Mouse (Mus musculus): Measurements from ENCODE around the gene Hivep1. TPM values are rescaled to one million over a fixed set of nuclear protein-coding genes. Genes with fewer than 3 reads are reported as not detected.

Gene Hivep1
- polyA plus RNA-seq (2015; fragmentation: Nextera tagmentation; extraction: Ambion mirVana) = 4.0 and 4.1 TPM in 2 replicates

GRCm38 (mm10) chr13:42051961-42052695, at the start of gene Hivep1:
TSS of gene Hivep1 (plus strand) at chr13:42052021.
- WGBS = under 1% methylated on average over 63 of the region's 100 CpGs

GRCm38 (mm10) chr13:42015484-42016045, 36.3 kb upstream of the Hivep1 start:
- Histone ChIP-seq H3K9ac (ENCODE audit: low read length) (no peak overlapping the region), H3K27me3 (ENCODE audit: control insufficient read depth, insufficient read depth, low read length) (no peaks in the 10 kb centered on the region), H3K36me3 (ENCODE audit: control insufficient read depth, insufficient read depth) (no peaks in the 10 kb centered on the region), H3K9me3 (replicated peaks; ENCODE audit: control insufficient read depth, low read length) (no peaks in the 10 kb centered on the region), H3K4me3 (ENCODE audit: low read length) (no peak overlapping the region), H3K4me1 (ENCODE audit: control insufficient read depth, insufficient read depth, low read length) (no peaks in the 10 kb centered on the region), H3K27ac (ENCODE audit: low read length) (no peak overlapping the region), H3K4me2 (ENCODE audit: low read depth, low read length) (no peak overlapping the region)
- ATAC-seq (replicated peaks; ENCODE audit: extremely low read depth, insufficient read depth, low FRiP score) = no peak
- 69% methylated on average over 10 of the region's 10 CpGs for WGBS

More at GRCm38 (mm10) chr13:42051961-42052695, at the start of gene Hivep1:
- Histone ChIP-seq H3K9me3 (replicated peaks; ENCODE audit: control insufficient read depth, low read length) (no peaks in the 10 kb centered on the region), H3K4me1 (ENCODE audit: control insufficient read depth, insufficient read depth, low read length) (peaks cover 10% of the 10 kb centered on the region), H3K27me3 (ENCODE audit: control insufficient read depth, insufficient read depth, low read length) (no peaks in the 10 kb centered on the region), H3K36me3 (ENCODE audit: control insufficient read depth, insufficient read depth) (peaks cover 10% of the 10 kb centered on the region), H3K9ac (ENCODE audit: low read length) (peak within 1 kb of the TSS; percentile 84), H3K4me3 (ENCODE audit: low read length) (peak within 1 kb of the TSS; percentile 75), H3K4me2 (ENCODE audit: low read depth, low read length) (peak within 1 kb of the TSS; percentile 80), H3K27ac (ENCODE audit: low read length) (peak within 1 kb of the TSS; percentile 95)
- ATAC-seq (replicated peaks; ENCODE audit: extremely low read depth, insufficient read depth, low FRiP score) = peak; percentile 17

GRCm38 (mm10) chr13:42016218-42016617, 35.6 kb upstream of the Hivep1 start:
- no peaks in the 10 kb centered on the region for H3K36me3 ChIP-seq (ENCODE audit: control insufficient read depth, insufficient read depth)
- no peak overlapping the region for H3K9ac ChIP-seq (ENCODE audit: low read length)
- H3K27me3 ChIP-seq (ENCODE audit: control insufficient read depth, insufficient read depth, low read length) = no peaks in the 10 kb centered on the region
- no peaks in the 10 kb centered on the region for H3K9me3 ChIP-seq (replicated peaks; ENCODE audit: control insufficient read depth, low read length)
- 82% methylated on average over 5 of the region's 5 CpGs for WGBS
- H3K4me3 ChIP-seq (ENCODE audit: low read length) = no peak overlapping the region
- no peak for ATAC-seq (replicated peaks; ENCODE audit: extremely low read depth, insufficient read depth, low FRiP score)
- no peaks in the 10 kb centered on the region for H3K4me1 ChIP-seq (ENCODE audit: control insufficient read depth, insufficient read depth, low read length)
- no peak overlapping the region for H3K4me2 ChIP-seq (ENCODE audit: low read depth, low read length)
- H3K27ac ChIP-seq (ENCODE audit: low read length) = no peak overlapping the region

- ATAC-seq (replicated peaks; ENCODE audit: extremely low read depth, insufficient read depth, low FRiP score) = no peak
- no peaks in the 10 kb centered on the region for H3K4me1 ChIP-seq (ENCODE audit: control insufficient read depth, insufficient read depth, low read length)
- 65% methylated on average over 2 of the region's 2 CpGs for WGBS
Observed at GRCm38 (mm10) chr13:42018356-42018755, 33.5 kb upstream of the Hivep1 start.

GRCm38 (mm10) chr13:42041203-42041602, 10.6 kb upstream of the Hivep1 start:
- no peaks in the 10 kb centered on the region for H3K36me3 ChIP-seq (ENCODE audit: control insufficient read depth, insufficient read depth)
- H3K27ac ChIP-seq (ENCODE audit: low read length) = no peak overlapping the region
- H3K4me3 ChIP-seq (ENCODE audit: low read length) = no peak overlapping the region
- ATAC-seq (replicated peaks; ENCODE audit: extremely low read depth, insufficient read depth, low FRiP score) = no peak
- no peaks in the 10 kb centered on the region for H3K9me3 ChIP-seq (replicated peaks; ENCODE audit: control insufficient read depth, low read length)
- 11% methylated on average over 2 of the region's 2 CpGs for WGBS
- H3K27me3 ChIP-seq (ENCODE audit: control insufficient read depth, insufficient read depth, low read length) = no peaks in the 10 kb centered on the region
- no peak overlapping the region for H3K9ac ChIP-seq (ENCODE audit: low read length)
- H3K4me1 ChIP-seq (ENCODE audit: control insufficient read depth, insufficient read depth, low read length) = peaks cover 6% of the 10 kb centered on the region
- no peak overlapping the region for H3K4me2 ChIP-seq (ENCODE audit: low read depth, low read length)

More at GRCm38 (mm10) chr13:42018356-42018755, 33.5 kb upstream of the Hivep1 start:
- Histone ChIP-seq H3K36me3 (ENCODE audit: control insufficient read depth, insufficient read depth) (no peaks in the 10 kb centered on the region), H3K9ac (ENCODE audit: low read length) (no peak overlapping the region), H3K27ac (ENCODE audit: low read length) (no peak overlapping the region), H3K4me2 (ENCODE audit: low read depth, low read length) (no peak overlapping the region), H3K9me3 (replicated peaks; ENCODE audit: control insufficient read depth, low read length) (no peaks in the 10 kb centered on the region), H3K4me3 (ENCODE audit: low read length) (no peak overlapping the region), H3K27me3 (ENCODE audit: control insufficient read depth, insufficient read depth, low read length) (no peaks in the 10 kb centered on the region)

GRCm38 (mm10) chr13:42043431-42043830, 8.4 kb upstream of the Hivep1 start:
- no peaks in the 10 kb centered on the region for H3K36me3 ChIP-seq (ENCODE audit: control insufficient read depth, insufficient read depth)
- no peaks in the 10 kb centered on the region for H3K27me3 ChIP-seq (ENCODE audit: control insufficient read depth, insufficient read depth, low read length)
- WGBS = 81% methylated on average over 7 of the region's 7 CpGs
- H3K9me3 ChIP-seq (replicated peaks; ENCODE audit: control insufficient read depth, low read length) = no peaks in the 10 kb centered on the region
- no peak overlapping the region for H3K4me2 ChIP-seq (ENCODE audit: low read depth, low read length)
- no peak overlapping the region for H3K9ac ChIP-seq (ENCODE audit: low read length)
- no peak overlapping the region for H3K27ac ChIP-seq (ENCODE audit: low read length)
- H3K4me3 ChIP-seq (ENCODE audit: low read length) = no peak overlapping the region
- peaks cover 6% of the 10 kb centered on the region for H3K4me1 ChIP-seq (ENCODE audit: control insufficient read depth, insufficient read depth, low read length)
- ATAC-seq (replicated peaks; ENCODE audit: extremely low read depth, insufficient read depth, low FRiP score) = no peak

GRCm38 (mm10) chr13:42048991-42049773, 2.6 kb upstream of the Hivep1 start:
- 0 out of 2 replicates have a peak, but pooled peaks have one; percentile 4 for ATAC-seq (replicated peaks; ENCODE audit: extremely low read depth, insufficient read depth, low FRiP score)
- WGBS = 0% methylated on average over 48 of the region's 48 CpGs
- peak overlapping the region; percentile 81 for H3K4me3 ChIP-seq (ENCODE audit: low read length)
- H3K27me3 ChIP-seq (ENCODE audit: control insufficient read depth, insufficient read depth, low read length) = no peaks in the 10 kb centered on the region
- H3K4me2 ChIP-seq (ENCODE audit: low read depth, low read length) = peak overlapping the region; percentile 78
- no peaks in the 10 kb centered on the region for H3K36me3 ChIP-seq (ENCODE audit: control insufficient read depth, insufficient read depth)
- H3K27ac ChIP-seq (ENCODE audit: low read length) = peak overlapping the region; percentile 91
- peak overlapping the region; percentile 92 for H3K9ac ChIP-seq (ENCODE audit: low read length)
- no peaks in the 10 kb centered on the region for H3K9me3 ChIP-seq (replicated peaks; ENCODE audit: control insufficient read depth, low read length)
- peaks cover 7% of the 10 kb centered on the region for H3K4me1 ChIP-seq (ENCODE audit: control insufficient read depth, insufficient read depth, low read length)

GRCm38 (mm10) chr13:42049774-42050125, 2.1 kb upstream of the Hivep1 start:
- WGBS = 2% methylated on average over 8 of the region's 8 CpGs
- ATAC-seq (replicated peaks; ENCODE audit: extremely low read depth, insufficient read depth, low FRiP score) = no peak
- Histone ChIP-seq H3K9ac (ENCODE audit: low read length) (peak overlapping the region; percentile 92), H3K27ac (ENCODE audit: low read length) (peak overlapping the region; percentile 91), H3K9me3 (replicated peaks; ENCODE audit: control insufficient read depth, low read length) (no peaks in the 10 kb centered on the region), H3K36me3 (ENCODE audit: control insufficient read depth, insufficient read depth) (no peaks in the 10 kb centered on the region), H3K4me1 (ENCODE audit: control insufficient read depth, insufficient read depth, low read length) (peaks cover 9% of the 10 kb centered on the region), H3K4me3 (ENCODE audit: low read length) (peak overlapping the region; percentile 81), H3K4me2 (ENCODE audit: low read depth, low read length) (peak overlapping the region; percentile 78), H3K27me3 (ENCODE audit: control insufficient read depth, insufficient read depth, low read length) (no peaks in the 10 kb centered on the region)

GRCm38 (mm10) chr13:42050160-42050559, 1.7 kb upstream of the Hivep1 start:
- Histone ChIP-seq H3K4me2 (ENCODE audit: low read depth, low read length) (peak overlapping the region; percentile 78), H3K9me3 (replicated peaks; ENCODE audit: control insufficient read depth, low read length) (no peaks in the 10 kb centered on the region), H3K27me3 (ENCODE audit: control insufficient read depth, insufficient read depth, low read length) (no peaks in the 10 kb centered on the region), H3K27ac (ENCODE audit: low read length) (no peak overlapping the region), H3K4me1 (ENCODE audit: control insufficient read depth, insufficient read depth, low read length) (peaks cover 10% of the 10 kb centered on the region), H3K9ac (ENCODE audit: low read length) (peak overlapping the region; percentile 92), H3K4me3 (ENCODE audit: low read length) (peak overlapping the region; percentile 81), H3K36me3 (ENCODE audit: control insufficient read depth, insufficient read depth) (no peaks in the 10 kb centered on the region)
- ATAC-seq (replicated peaks; ENCODE audit: extremely low read depth, insufficient read depth, low FRiP score) = no peak
- WGBS = 6% methylated on average over 3 of the region's 3 CpGs
